Mouse (Mus musculus) limb, embryonic 13.5 days (tissue): ENCODE data around the gene Atp2b1. TPM values are rescaled to one million over a fixed set of nuclear protein-coding genes. Genes with fewer than 3 reads are reported as not detected.

Source experiments
- ATAC-seq: fragments of 200-750 bp; cut with Nextera tagmentation; 2 replicates; pipeline ENCODE4 v1.8.0; 2017; ENCODE audit warnings: low read depth, moderate number of reproducible peaks, moderate TSS enrichment; ENCODE audit not compliant: low FRiP score
- H3K27ac ChIP-seq: fragments of 300-500 bp; sonication (generic); 2 replicates; pipeline ENCODE4 v1.5.1; 2015; ENCODE audit warnings: inconsistent platforms, mild to moderate bottlenecking, moderate library complexity
- H3K27me3 ChIP-seq: fragments of 300-500 bp; sonication (generic); 2 replicates; pipeline ENCODE4 v1.6.1; 2015; ENCODE audit warnings: mild to moderate bottlenecking, inconsistent platforms
- H3K36me3 ChIP-seq: fragments of 300-500 bp; sonication (generic); 2 replicates; pipeline ENCODE4 v1.6.1; 2015; ENCODE audit warnings: inconsistent platforms, mild to moderate bottlenecking, moderate library complexity
- H3K4me1 ChIP-seq: fragments of 300-500 bp; sonication (generic); 2 replicates; pipeline ENCODE4 v1.6.1; 2015; ENCODE audit warnings: inconsistent platforms
- H3K4me2 ChIP-seq: fragments of 300-500 bp; sonication (generic); replicated peaks from 2 replicates; pipeline ENCODE4 v1.6.1; 2015; ENCODE audit warnings: inconsistent platforms, mild to moderate bottlenecking, moderate library complexity
- H3K4me3 ChIP-seq: fragments of 300-500 bp; sonication (generic); 2 replicates; pipeline ENCODE4 v1.5.1; 2015; ENCODE audit warnings: moderate library complexity, mild to moderate bottlenecking, inconsistent platforms
- H3K9ac ChIP-seq: fragments of 300-500 bp; sonication (generic); 2 replicates; pipeline ENCODE4 v1.6.1; 2015; ENCODE audit warnings: mild to moderate bottlenecking, inconsistent platforms
- H3K9me3 ChIP-seq: fragments of 300-500 bp; sonication (generic); 2 replicates; pipeline ENCODE4 v1.6.1; 2016; ENCODE audit warnings: inconsistent platforms
- WGBS: fragments of 180-500 bp; shearing (Covaris S2); methylation state at CpG from one replicate; pipeline ENCODE4 v1.1.7; 2015; 5-methylcytosine and 5-hydroxymethylcytosine counted together
- polyA plus RNA-seq: library from polyadenylated mRNA; unstranded; fragments of >200 nt; fragmentation: Nextera tagmentation; extraction: Ambion mirVana; gene quantifications from 2 replicates; pipeline ENCODE4 v1.2.1, GENCODE M21; 2015

Atp2b1 gene
- polyA plus RNA-seq, 1 experiment from 2014 or later = 152 TPM

GRCm38 (mm10) chr10:98925081-98925480 lies 10.9 kb downstream of the Atp2b1 start:
- no peak overlapping the region for H3K9ac ChIP-seq
- H3K27ac ChIP-seq = no peak overlapping the region
- H3K36me3 ChIP-seq = no peaks in the 10 kb centered on the region
- WGBS = 70% methylated on average over 4 of the region's 4 CpGs
- H3K9me3 ChIP-seq = no peaks in the 10 kb centered on the region
- no peak overlapping the region for H3K4me3 ChIP-seq
- H3K27me3 ChIP-seq = no peaks in the 10 kb centered on the region
- ATAC-seq = no peak
- H3K4me1 ChIP-seq = peaks cover 16% of the 10 kb centered on the region
- H3K4me2 ChIP-seq = no peak overlapping the region

- Histone ChIP-seq H3K27ac (no peak overlapping the region), H3K36me3 (no peaks in the 10 kb centered on the region), H3K4me3 (no peak overlapping the region), H3K9me3 (no peaks in the 10 kb centered on the region), H3K4me2 (no peak overlapping the region), H3K4me1 (peaks cover 15% of the 10 kb centered on the region), H3K27me3 (no peaks in the 10 kb centered on the region), H3K9ac (no peak overlapping the region)
- no peak for ATAC-seq
These were observed 12.8 kb downstream of the Atp2b1 start for GRCm38 (mm10) chr10:98926991-98927390.

GRCm38 (mm10) chr10:98929444-98929843 lies 15.2 kb downstream of the Atp2b1 start:
- 41% methylated on average over 7 of the region's 7 CpGs for WGBS

GRCm38 (mm10) chr10:98930143-98930542 lies 15.9 kb downstream of the Atp2b1 start:
- Histone ChIP-seq H3K36me3 (peaks cover 5% of the 10 kb centered on the region; the same call in 1 of the 2 replicates), H3K9ac (no peak overlapping the region), H3K9me3 (no peaks in the 10 kb centered on the region), H3K27ac (no peak overlapping the region), H3K4me3 (no peak overlapping the region), H3K4me2 (no peak overlapping the region), H3K4me1 (peaks cover 15% of the 10 kb centered on the region), H3K27me3 (no peaks in the 10 kb centered on the region)
- WGBS = 61% methylated on average over 11 of the region's 11 CpGs
- ATAC-seq = no peak

More at GRCm38 (mm10) chr10:98929444-98929843, 15.2 kb downstream of the Atp2b1 start:
- H3K4me2 ChIP-seq = no peak overlapping the region
- H3K9me3 ChIP-seq = no peaks in the 10 kb centered on the region
- no peaks in the 10 kb centered on the region for H3K27me3 ChIP-seq
- H3K36me3 ChIP-seq = peaks cover 3% of the 10 kb centered on the region; the same call in 1 of the 2 replicates
- ATAC-seq = no peak
- H3K27ac ChIP-seq = 0 out of 2 replicates have a peak overlapping the region, but pooled peaks have one; percentile 3
- peaks cover 15% of the 10 kb centered on the region for H3K4me1 ChIP-seq
- H3K9ac ChIP-seq = no peak overlapping the region
- no peak overlapping the region for H3K4me3 ChIP-seq

- H3K27ac ChIP-seq = no peak overlapping the region
- no peak overlapping the region for H3K4me3 ChIP-seq
- H3K4me2 ChIP-seq = no peak overlapping the region
- no peaks in the 10 kb centered on the region for H3K4me1 ChIP-seq
- H3K9ac ChIP-seq = no peak overlapping the region
- no peaks in the 10 kb centered on the region for H3K27me3 ChIP-seq
- H3K36me3 ChIP-seq = no peaks in the 10 kb centered on the region; the same call in 1 of the 2 replicates
- no peak for ATAC-seq
- WGBS = 84% methylated on average over 4 of the region's 4 CpGs
- H3K9me3 ChIP-seq = no peaks in the 10 kb centered on the region
These were observed 25.9 kb downstream of the Atp2b1 start for GRCm38 (mm10) chr10:98940137-98940536.

- no peak for ATAC-seq
- H3K27me3 ChIP-seq = no peaks in the 10 kb centered on the region
- H3K36me3 ChIP-seq = no peaks in the 10 kb centered on the region; the same call in 1 of the 2 replicates
- H3K4me2 ChIP-seq = no peak overlapping the region
- no peaks in the 10 kb centered on the region for H3K4me1 ChIP-seq
- no peaks in the 10 kb centered on the region for H3K9me3 ChIP-seq
- no peak overlapping the region for H3K4me3 ChIP-seq
- no peak overlapping the region for H3K9ac ChIP-seq
- WGBS = 83% methylated on average over 2 of the region's 2 CpGs
- no peak overlapping the region for H3K27ac ChIP-seq
These were observed 26.6 kb downstream of the Atp2b1 start for GRCm38 (mm10) chr10:98940799-98941198.

GRCm38 (mm10) chr10:98941991-98942390 lies 27.8 kb downstream of the Atp2b1 start:
- WGBS = 52% methylated on average over 6 of the region's 6 CpGs
- Histone ChIP-seq H3K27ac (no peak overlapping the region), H3K9ac (no peak overlapping the region), H3K9me3 (no peaks in the 10 kb centered on the region), H3K36me3 (no peaks in the 10 kb centered on the region; the same call in 1 of the 2 replicates), H3K4me3 (no peak overlapping the region), H3K4me1 (peaks cover 9% of the 10 kb centered on the region), H3K4me2 (no peak overlapping the region), H3K27me3 (no peaks in the 10 kb centered on the region)
- ATAC-seq = no peak

- H3K27me3 ChIP-seq = no peaks in the 10 kb centered on the region
- peaks cover 14% of the 10 kb centered on the region for H3K4me1 ChIP-seq
- H3K9me3 ChIP-seq = no peaks in the 10 kb centered on the region
- H3K9ac ChIP-seq = no peak overlapping the region
- no peak overlapping the region for H3K4me3 ChIP-seq
- no peak overlapping the region for H3K27ac ChIP-seq
- no peak overlapping the region for H3K4me2 ChIP-seq
- no peaks in the 10 kb centered on the region; the same call in 1 of the 2 replicates for H3K36me3 ChIP-seq
- WGBS = 82% methylated on average over 8 of the region's 8 CpGs
- no peak for ATAC-seq
These were observed 28.8 kb downstream of the Atp2b1 start for GRCm38 (mm10) chr10:98942999-98943398.

- H3K4me2 ChIP-seq = no peak overlapping the region
- ATAC-seq = no peak
- no peaks in the 10 kb centered on the region for H3K9me3 ChIP-seq
- no peak overlapping the region for H3K27ac ChIP-seq
- H3K36me3 ChIP-seq = no peaks in the 10 kb centered on the region; the same call in 1 of the 2 replicates
- H3K9ac ChIP-seq = no peak overlapping the region
- no peaks in the 10 kb centered on the region for H3K27me3 ChIP-seq
- no peak overlapping the region for H3K4me3 ChIP-seq
- WGBS = 87% methylated on average over 8 of the region's 8 CpGs
- peaks cover 19% of the 10 kb centered on the region for H3K4me1 ChIP-seq
These were observed 29.7 kb downstream of the Atp2b1 start for GRCm38 (mm10) chr10:98943894-98944293.

GRCm38 (mm10) chr10:98946031-98946791 lies 32.0 kb downstream of the Atp2b1 start:
- Histone ChIP-seq H3K27ac (no peak overlapping the region), H3K4me2 (no peak overlapping the region), H3K4me3 (no peak overlapping the region), H3K4me1 (peaks cover 21% of the 10 kb centered on the region), H3K36me3 (no peaks in the 10 kb centered on the region), H3K9me3 (no peaks in the 10 kb centered on the region), H3K27me3 (no peaks in the 10 kb centered on the region), H3K9ac (no peak overlapping the region)
- ATAC-seq = no peak
- 39% methylated on average over 9 of the region's 9 CpGs for WGBS

- WGBS = 12% methylated on average over 2 of the region's 2 CpGs
These were observed 33.0 kb downstream of the Atp2b1 start for GRCm38 (mm10) chr10:98947206-98947605.

GRCm38 (mm10) chr10:98948096-98948495 lies 33.9 kb downstream of the Atp2b1 start:
- peaks cover 21% of the 10 kb centered on the region for H3K4me1 ChIP-seq
- no peak overlapping the region for H3K4me3 ChIP-seq
- H3K36me3 ChIP-seq = no peaks in the 10 kb centered on the region
- H3K4me2 ChIP-seq = no peak overlapping the region
- 83% methylated on average over 5 of the region's 5 CpGs for WGBS
- H3K27ac ChIP-seq = no peak overlapping the region
- ATAC-seq = no peak
- no peaks in the 10 kb centered on the region for H3K27me3 ChIP-seq
- H3K9ac ChIP-seq = no peak overlapping the region
- H3K9me3 ChIP-seq = no peaks in the 10 kb centered on the region

More at GRCm38 (mm10) chr10:98947206-98947605, 33.0 kb downstream of the Atp2b1 start:
- Histone ChIP-seq H3K4me1 (peaks cover 21% of the 10 kb centered on the region), H3K4me3 (no peak overlapping the region), H3K9me3 (no peaks in the 10 kb centered on the region), H3K36me3 (no peaks in the 10 kb centered on the region), H3K27ac (no peak overlapping the region), H3K9ac (no peak overlapping the region), H3K4me2 (no peak overlapping the region), H3K27me3 (no peaks in the 10 kb centered on the region)
- ATAC-seq = no peak

- no peak for ATAC-seq
- Histone ChIP-seq H3K36me3 (no peaks in the 10 kb centered on the region), H3K4me1 (peaks cover 21% of the 10 kb centered on the region), H3K9ac (no peak overlapping the region), H3K27ac (no peak overlapping the region), H3K27me3 (no peaks in the 10 kb centered on the region), H3K4me2 (no peak overlapping the region), H3K4me3 (no peak overlapping the region), H3K9me3 (no peaks in the 10 kb centered on the region)
- 84% methylated on average over 1 of the region's 1 CpGs for WGBS
These were observed 35.5 kb downstream of the Atp2b1 start for GRCm38 (mm10) chr10:98949750-98950149.
